Mouse (Mus musculus): ENCODE results near the gene Slc25a13. TPM values are rescaled to one million over a fixed set of nuclear protein-coding genes. Genes with fewer than 3 reads are reported as not detected.

Slc25a13 gene
- polyA plus RNA-seq, 1 experiment from 2014 or later: 6.1 TPM

GRCm38 (mm10) chr6:5991817-5992755, 224.9 kb downstream of the Slc25a13 start:
- Histone ChIP-seq H3K9ac (no peak overlapping the region), H3K9me3 (no peaks in the 10 kb centered on the region), H3K36me3 (no peaks in the 10 kb centered on the region), H3K27ac (replicated peaks) (0 out of 2 replicates have a peak overlapping the region, but pooled peaks have one; percentile 0), H3K27me3 (no peaks in the 10 kb centered on the region), H3K4me1 (replicated peaks) (peaks cover 20% of the 10 kb centered on the region), H3K4me2 (peak overlapping the region; percentile 27), H3K4me3 (no peak overlapping the region)
- ATAC-seq (ENCODE audit: low read depth): peak; percentile 94
- 46% methylated on average over 25 of the region's 25 CpGs for WGBS

GRCm38 (mm10) chr6:5991243-5991642, 225.7 kb downstream of the Slc25a13 start:
- ATAC-seq (ENCODE audit: low read depth): peak; percentile 32; the same call in 1 of the 2 replicates
- 70% methylated on average over 6 of the region's 6 CpGs for WGBS
- Histone ChIP-seq H3K27ac (replicated peaks) (no peak overlapping the region), H3K4me3 (no peak overlapping the region), H3K4me1 (replicated peaks) (peaks cover 20% of the 10 kb centered on the region), H3K9me3 (no peaks in the 10 kb centered on the region), H3K9ac (no peak overlapping the region), H3K27me3 (no peaks in the 10 kb centered on the region), H3K4me2 (peak overlapping the region; percentile 25), H3K36me3 (no peaks in the 10 kb centered on the region)

Measured in neural tube, embryonic 13.5 days (tissue).